Mouse (Mus musculus): ENCODE data around the gene Akap1. TPM values are rescaled to one million over a fixed set of nuclear protein-coding genes. Genes with fewer than 3 reads are reported as not detected.

Akap1 gene
- polyA plus RNA-seq, 1 experiment from 2014 or later, result 20.2 TPM

- ATAC-seq (ENCODE audit: insufficient number of reproducible peaks, low FRiP score, low TSS enrichment, low read depth), result peak; percentile 39; the same call in 1 of the 2 replicates
Measured at GRCm38 (mm10) chr11:88841406-88841805, 23.0 kb downstream of the Akap1 start.

GRCm38 (mm10) chr11:88840724-88841350 lies 23.5 kb downstream of the Akap1 start:
- peaks cover 47% of the 10 kb centered on the region for H3K36me3 ChIP-seq
- H3K27me3 ChIP-seq, result no peaks in the 10 kb centered on the region
- H3K4me2 ChIP-seq (replicated peaks), result no peak overlapping the region
- H3K27ac ChIP-seq (replicated peaks), result 0 out of 2 replicates have a peak overlapping the region, but pooled peaks have one; percentile 17
- no peak for ATAC-seq (ENCODE audit: insufficient number of reproducible peaks, low FRiP score, low TSS enrichment, low read depth)
- H3K4me1 ChIP-seq, result peaks cover 10% of the 10 kb centered on the region
- WGBS, result 71% methylated on average over 10 of the region's 10 CpGs
- H3K9ac ChIP-seq, result no peak overlapping the region
- H3K4me3 ChIP-seq (replicated peaks), result no peak overlapping the region
- no peaks in the 10 kb centered on the region for H3K9me3 ChIP-seq (replicated peaks)

More at GRCm38 (mm10) chr11:88841406-88841805, 23.0 kb downstream of the Akap1 start:
- Histone ChIP-seq H3K9me3 (replicated peaks) (no peaks in the 10 kb centered on the region), H3K4me1 (peaks cover 10% of the 10 kb centered on the region), H3K27me3 (no peaks in the 10 kb centered on the region), H3K36me3 (peaks cover 43% of the 10 kb centered on the region), H3K4me2 (replicated peaks) (no peak overlapping the region), H3K27ac (replicated peaks) (0 out of 2 replicates have a peak overlapping the region, but pooled peaks have one; percentile 39), H3K4me3 (replicated peaks) (no peak overlapping the region), H3K9ac (no peak overlapping the region)
- WGBS, result 56% methylated on average over 6 of the region's 6 CpGs

- Histone ChIP-seq H3K36me3 (peaks cover 43% of the 10 kb centered on the region), H3K4me1 (peaks cover 10% of the 10 kb centered on the region), H3K9ac (no peak overlapping the region), H3K9me3 (replicated peaks) (no peaks in the 10 kb centered on the region), H3K27ac (replicated peaks) (no peak overlapping the region; the same call in 1 of the 2 replicates), H3K4me2 (replicated peaks) (no peak overlapping the region), H3K27me3 (no peaks in the 10 kb centered on the region), H3K4me3 (replicated peaks) (no peak overlapping the region)
- WGBS, result 62% methylated on average over 8 of the region's 8 CpGs
- no peak for ATAC-seq (ENCODE audit: insufficient number of reproducible peaks, low FRiP score, low TSS enrichment, low read depth)
Measured at GRCm38 (mm10) chr11:88840292-88840691, 24.1 kb downstream of the Akap1 start.

- no peaks in the 10 kb centered on the region for H3K27me3 ChIP-seq
- 70% methylated on average over 6 of the region's 6 CpGs for WGBS
- H3K36me3 ChIP-seq, result peaks cover 41% of the 10 kb centered on the region
- H3K27ac ChIP-seq (replicated peaks), result no peak overlapping the region
- H3K9ac ChIP-seq, result no peak overlapping the region
- no peak overlapping the region for H3K4me2 ChIP-seq (replicated peaks)
- peaks cover 10% of the 10 kb centered on the region for H3K4me1 ChIP-seq
- no peak overlapping the region for H3K4me3 ChIP-seq (replicated peaks)
- ATAC-seq (ENCODE audit: insufficient number of reproducible peaks, low FRiP score, low TSS enrichment, low read depth), result no peak
- H3K9me3 ChIP-seq (replicated peaks), result no peaks in the 10 kb centered on the region
Measured at GRCm38 (mm10) chr11:88839379-88839778, 25.0 kb downstream of the Akap1 start.

GRCm38 (mm10) chr11:88838630-88839029 lies 25.8 kb downstream of the Akap1 start:
- Histone ChIP-seq H3K9ac (no peak overlapping the region), H3K4me1 (peaks cover 10% of the 10 kb centered on the region), H3K4me2 (replicated peaks) (no peak overlapping the region), H3K27me3 (no peaks in the 10 kb centered on the region), H3K9me3 (replicated peaks) (no peaks in the 10 kb centered on the region), H3K36me3 (peaks cover 39% of the 10 kb centered on the region), H3K27ac (replicated peaks) (no peak overlapping the region), H3K4me3 (replicated peaks) (no peak overlapping the region)
- 82% methylated on average over 13 of the region's 13 CpGs for WGBS
- ATAC-seq (ENCODE audit: insufficient number of reproducible peaks, low FRiP score, low TSS enrichment, low read depth), result no peak

GRCm38 (mm10) chr11:88834606-88835005 lies 29.8 kb downstream of the Akap1 start:
- 83% methylated on average over 11 of the region's 11 CpGs for WGBS
- peaks cover 65% of the 10 kb centered on the region for H3K36me3 ChIP-seq
- ATAC-seq (ENCODE audit: insufficient number of reproducible peaks, low FRiP score, low TSS enrichment, low read depth), result no peak

GRCm38 (mm10) chr11:88834134-88834533 lies 30.3 kb downstream of the Akap1 start:
- no peak overlapping the region for H3K4me2 ChIP-seq (replicated peaks)
- H3K9ac ChIP-seq, result no peak overlapping the region
- no peaks in the 10 kb centered on the region for H3K4me1 ChIP-seq
- H3K9me3 ChIP-seq (replicated peaks), result no peaks in the 10 kb centered on the region
- no peak overlapping the region for H3K4me3 ChIP-seq (replicated peaks)
- no peak for ATAC-seq (ENCODE audit: insufficient number of reproducible peaks, low FRiP score, low TSS enrichment, low read depth)
- no peaks in the 10 kb centered on the region for H3K27me3 ChIP-seq
- peaks cover 65% of the 10 kb centered on the region for H3K36me3 ChIP-seq
- WGBS, result 87% methylated on average over 14 of the region's 14 CpGs
- H3K27ac ChIP-seq (replicated peaks), result no peak overlapping the region

More at GRCm38 (mm10) chr11:88834606-88835005, 29.8 kb downstream of the Akap1 start:
- no peak overlapping the region for H3K27ac ChIP-seq (replicated peaks)
- H3K9me3 ChIP-seq (replicated peaks), result no peaks in the 10 kb centered on the region
- H3K9ac ChIP-seq, result no peak overlapping the region
- no peaks in the 10 kb centered on the region for H3K27me3 ChIP-seq
- no peak overlapping the region for H3K4me3 ChIP-seq (replicated peaks)
- H3K4me2 ChIP-seq (replicated peaks), result no peak overlapping the region
- H3K4me1 ChIP-seq, result 0 out of 2 replicates have a peak, but pooled peaks cover 2% of the 10 kb centered on the region

GRCm38 (mm10) chr11:88833099-88833498 lies 31.3 kb downstream of the Akap1 start:
- WGBS, result 62% methylated on average over 4 of the region's 4 CpGs
- 0 out of 2 replicates have a peak, but pooled peaks have one; percentile 54 for ATAC-seq (ENCODE audit: insufficient number of reproducible peaks, low FRiP score, low TSS enrichment, low read depth)
- Histone ChIP-seq H3K27me3 (no peaks in the 10 kb centered on the region), H3K9ac (no peak overlapping the region), H3K9me3 (replicated peaks) (no peaks in the 10 kb centered on the region), H3K4me1 (no peaks in the 10 kb centered on the region), H3K4me2 (replicated peaks) (no peak overlapping the region), H3K36me3 (peaks cover 57% of the 10 kb centered on the region), H3K27ac (replicated peaks) (no peak overlapping the region), H3K4me3 (replicated peaks) (no peak overlapping the region)

GRCm38 (mm10) chr11:88830257-88830804 lies 34.1 kb downstream of the Akap1 start:
- H3K4me1 ChIP-seq, result no peaks in the 10 kb centered on the region
- peaks cover 40% of the 10 kb centered on the region for H3K36me3 ChIP-seq
- H3K4me3 ChIP-seq (replicated peaks), result no peak overlapping the region
- no peak for ATAC-seq (ENCODE audit: insufficient number of reproducible peaks, low FRiP score, low TSS enrichment, low read depth)
- no peak overlapping the region for H3K27ac ChIP-seq (replicated peaks)
- no peaks in the 10 kb centered on the region for H3K9me3 ChIP-seq (replicated peaks)
- H3K27me3 ChIP-seq, result no peaks in the 10 kb centered on the region
- no peak overlapping the region for H3K4me2 ChIP-seq (replicated peaks)
- no peak overlapping the region for H3K9ac ChIP-seq
- 92% methylated on average over 2 of the region's 2 CpGs for WGBS

GRCm38 (mm10) chr11:88828528-88828927 lies 35.9 kb downstream of the Akap1 start:
- peaks cover 27% of the 10 kb centered on the region for H3K36me3 ChIP-seq
- no peaks in the 10 kb centered on the region for H3K27me3 ChIP-seq
- no peak overlapping the region for H3K4me3 ChIP-seq (replicated peaks)
- no peak overlapping the region for H3K9ac ChIP-seq
- H3K9me3 ChIP-seq (replicated peaks), result no peaks in the 10 kb centered on the region
- no peak for ATAC-seq (ENCODE audit: insufficient number of reproducible peaks, low FRiP score, low TSS enrichment, low read depth)
- no peak overlapping the region for H3K27ac ChIP-seq (replicated peaks)
- no peaks in the 10 kb centered on the region for H3K4me1 ChIP-seq
- H3K4me2 ChIP-seq (replicated peaks), result no peak overlapping the region

- 29% methylated on average over 7 of the region's 7 CpGs for WGBS
- no peak overlapping the region for H3K4me3 ChIP-seq (replicated peaks)
Measured at GRCm38 (mm10) chr11:88825909-88826308, 38.5 kb downstream of the Akap1 start.

More at GRCm38 (mm10) chr11:88825909-88826308, 38.5 kb downstream of the Akap1 start:
- H3K4me1 ChIP-seq, result peaks cover 8% of the 10 kb centered on the region
- H3K4me2 ChIP-seq (replicated peaks), result no peak overlapping the region
- no peak for ATAC-seq (ENCODE audit: insufficient number of reproducible peaks, low FRiP score, low TSS enrichment, low read depth)
- H3K27ac ChIP-seq (replicated peaks), result no peak overlapping the region
- H3K36me3 ChIP-seq, result peaks cover 7% of the 10 kb centered on the region; the same call in 1 of the 2 replicates
- H3K9ac ChIP-seq, result no peak overlapping the region
- H3K27me3 ChIP-seq, result peaks cover 16% of the 10 kb centered on the region
- H3K9me3 ChIP-seq (replicated peaks), result no peaks in the 10 kb centered on the region

Measured in embryonic facial prominence, embryonic 15.5 days (tissue).